In genomic region chr7:43796355-43796754, GRCm38 (mm10) we compare ENCODE assay signal across 9 mouse cellular contexts. TPM values are rescaled to one million over a fixed set of nuclear protein-coding genes. Genes with fewer than 3 reads are reported as not detected.
A peak's percentile ranks its signal among the peaks of the same experiment; 100 is the strongest.
DNase-seq lines count a peak whose midpoint lies in the region; ATAC-seq lines count a peak whose summit lies in the region.
"Had no signal": no experiment of that assay in that cellular context is flagged by ENCODE, and none has a peak within 500 bp of the region (broad histone marks: within the 10 kb centered on the region; RNA-seq: fewer than 3 reads in every experiment).

No protein-coding gene starts in this region.

- peak overlapping the region; percentile 90 for H3K4me2 ChIP-seq in kidney, embryonic 15.5 days
- H3K4me2 ChIP-seq in embryonic facial prominence, embryonic 11.5 days (ENCODE audit: low read depth, low read length), result peak overlapping the region; percentile 61
- H3K4me2 ChIP-seq in hindbrain, embryonic 15.5 days, result peak overlapping the region; percentile 76
- H3K4me2 ChIP-seq in midbrain, embryonic 14.5 days (ENCODE audit: low read length), result peak overlapping the region; percentile 75

- no peak overlapping the region for H3K27ac ChIP-seq in kidney, embryonic 15.5 days
- no peak overlapping the region for H3K27ac ChIP-seq in embryonic facial prominence, embryonic 11.5 days (replicated peaks; ENCODE audit: low read depth, low read length)
- no peak overlapping the region for H3K27ac ChIP-seq in hindbrain, embryonic 15.5 days (replicated peaks)
- H3K27ac ChIP-seq in midbrain, embryonic 14.5 days (replicated peaks; ENCODE audit: low read depth, low read length), result no peak overlapping the region

- DNase-seq in kidney, adult 11 months, result no peak
- no peak for DNase-seq in embryonic facial prominence, embryonic 11.5 days (ENCODE audit: low spot score)
- DNase-seq in midbrain, embryonic 14.5 days, result peak; percentile 13
- no peak for DNase-seq in urinary bladder, postnatal 36 days (ENCODE audit: low spot score in 2 of 2)
- no peak for DNase-seq in ovary, postnatal 10 days (ENCODE audit: low spot score)

- H3K4me3 ChIP-seq in kidney, embryonic 15.5 days (replicated peaks), result peak overlapping the region; percentile 60
- H3K4me3 ChIP-seq in embryonic facial prominence, embryonic 11.5 days (ENCODE audit: low read depth, low read length), result peak overlapping the region; percentile 42
- H3K4me3 ChIP-seq in hindbrain, embryonic 15.5 days, result peak overlapping the region; percentile 47
- H3K4me3 ChIP-seq in midbrain, embryonic 14.5 days (replicated peaks; ENCODE audit: low read depth, low read length), result peak overlapping the region; percentile 43

- H3K9ac ChIP-seq in kidney, embryonic 15.5 days, result peak overlapping the region; percentile 46; the same call in 1 of the 2 replicates
- no peak overlapping the region for H3K9ac ChIP-seq in embryonic facial prominence, embryonic 11.5 days (replicated peaks; ENCODE audit: low read length)
- H3K9ac ChIP-seq in hindbrain, embryonic 15.5 days, result peak overlapping the region; percentile 36; the same call in 1 of the 2 replicates
- peak overlapping the region; percentile 50; the same call in 1 of the 2 replicates for H3K9ac ChIP-seq in midbrain, embryonic 14.5 days (replicated peaks; ENCODE audit: low read length)

- 5% methylated on average over 8 of the region's 8 CpGs for WGBS in kidney, embryonic 15.5 days
- WGBS in embryonic facial prominence, embryonic 11.5 days, result 9% methylated on average over 8 of the region's 8 CpGs
- 7% methylated on average over 8 of the region's 8 CpGs for WGBS in hindbrain, embryonic 15.5 days
- WGBS in midbrain, embryonic 14.5 days, result 6% methylated on average over 8 of the region's 8 CpGs

- H3K9me3 ChIP-seq in kidney, embryonic 15.5 days (replicated peaks), result no peaks in the 10 kb centered on the region
- no peaks in the 10 kb centered on the region for H3K9me3 ChIP-seq in embryonic facial prominence, embryonic 11.5 days (replicated peaks; ENCODE audit: control insufficient read depth, low read length)
- no peaks in the 10 kb centered on the region for H3K9me3 ChIP-seq in hindbrain, embryonic 15.5 days
- no peaks in the 10 kb centered on the region for H3K9me3 ChIP-seq in midbrain, embryonic 14.5 days (ENCODE audit: control insufficient read depth, low read length)

- H3K36me3 ChIP-seq in kidney, embryonic 15.5 days, result no peaks in the 10 kb centered on the region
- H3K36me3 ChIP-seq in embryonic facial prominence, embryonic 11.5 days (replicated peaks; ENCODE audit: control insufficient read depth, insufficient read depth, low read depth, low read length), result no peaks in the 10 kb centered on the region
- no peaks in the 10 kb centered on the region for H3K36me3 ChIP-seq in hindbrain, embryonic 15.5 days
- no peaks in the 10 kb centered on the region for H3K36me3 ChIP-seq in midbrain, embryonic 14.5 days (ENCODE audit: control insufficient read depth, insufficient read depth, low read length)

- 0 out of 2 replicates have a peak, but pooled peaks have one; percentile 3 for ATAC-seq in kidney, embryonic 15.5 days (replicated peaks; ENCODE audit: low FRiP score)
- no peak for ATAC-seq in embryonic facial prominence, embryonic 11.5 days (replicated peaks; ENCODE audit: insufficient number of reproducible peaks, low FRiP score, low TSS enrichment, low read depth)
- peak; percentile 35 for ATAC-seq in hindbrain, embryonic 15.5 days (ENCODE audit: low FRiP score, low read depth)
- no peak for ATAC-seq in midbrain, embryonic 14.5 days (ENCODE audit: low FRiP score, low TSS enrichment)
- ATAC-seq in erythroblast, adult 5-6 weeks (replicated peaks; ENCODE audit: low FRiP score, poor library complexity, severe bottlenecking), result no peak

- H3K4me1 ChIP-seq in kidney, embryonic 15.5 days, result peaks cover 23% of the 10 kb centered on the region
- H3K4me1 ChIP-seq in embryonic facial prominence, embryonic 11.5 days (ENCODE audit: control insufficient read depth, insufficient read depth, low read length), result no peaks in the 10 kb centered on the region
- peaks cover 17% of the 10 kb centered on the region for H3K4me1 ChIP-seq in hindbrain, embryonic 15.5 days (replicated peaks)
- H3K4me1 ChIP-seq in midbrain, embryonic 14.5 days (ENCODE audit: control insufficient read depth, insufficient read depth, low read length), result 0 out of 2 replicates have a peak, but pooled peaks cover 5% of the 10 kb centered on the region

- peaks cover 15% of the 10 kb centered on the region for H3K27me3 ChIP-seq in kidney, embryonic 15.5 days
- peaks cover 6% of the 10 kb centered on the region; the same call in 1 of the 2 replicates for H3K27me3 ChIP-seq in embryonic facial prominence, embryonic 11.5 days (ENCODE audit: control insufficient read depth, insufficient read depth, low read length)
- peaks cover 22% of the 10 kb centered on the region; the same call in 1 of the 2 replicates for H3K27me3 ChIP-seq in hindbrain, embryonic 15.5 days
- H3K27me3 ChIP-seq in midbrain, embryonic 14.5 days (ENCODE audit: control insufficient read depth, insufficient read depth, low read length), result peaks cover 28% of the 10 kb centered on the region

RNA-seq across cellular contexts. Expression of gene Klk8, which starts 1.0 kb away (rescaled TPM):
- 29.0 and 32.5 TPM in 2 replicates for polyA plus RNA-seq in kidney, embryonic 15.5 days (2015; fragmentation: Nextera tagmentation; extraction: Ambion mirVana)
- polyA plus RNA-seq in embryonic facial prominence, embryonic 11.5 days (2014; fragmentation: Nextera tagmentation; extraction: Ambion mirVana), result 14.4 and 19.0 TPM in 2 replicates
- polyA plus RNA-seq in hindbrain, embryonic 15.5 days (2015; fragmentation: Nextera tagmentation; extraction: Ambion mirVana), result 10.1 TPM in 2 replicates
- polyA plus RNA-seq in midbrain, embryonic 14.5 days (2014; fragmentation: Nextera tagmentation; extraction: Ambion mirVana), result 6.2 and 6.7 TPM in 2 replicates
- total RNA-seq in erythroblast, adult 5-6 weeks (2015; ENCODE audit: low replicate concordance), result 6.1 TPM in 1 of 2 replicates, not detected in the other
- 0.56 and 8.3 TPM in 2 replicates for total RNA-seq in erythroblast, adult 5-6 weeks (2017; ENCODE audit: low replicate concordance)
- total RNA-seq: MEL had no signal

RNA-seq across cellular contexts. Expression of gene Klk9, which starts 4.7 kb away (rescaled TPM):
- polyA plus RNA-seq in kidney, embryonic 15.5 days (2015; fragmentation: Nextera tagmentation; extraction: Ambion mirVana), result 0.22 and 0.23 TPM in 2 replicates
- not detected in 2 replicates for polyA plus RNA-seq in embryonic facial prominence, embryonic 11.5 days (2014; fragmentation: Nextera tagmentation; extraction: Ambion mirVana)
- 0.13 and 0.14 TPM in 2 replicates for polyA plus RNA-seq in hindbrain, embryonic 15.5 days (2015; fragmentation: Nextera tagmentation; extraction: Ambion mirVana)
- polyA plus RNA-seq in midbrain, embryonic 14.5 days (2014; fragmentation: Nextera tagmentation; extraction: Ambion mirVana), result not detected in 2 replicates
- total RNA-seq in erythroblast, adult 5-6 weeks (2015; ENCODE audit: low replicate concordance), result not detected in 2 replicates
- total RNA-seq in erythroblast, adult 5-6 weeks (2017; ENCODE audit: low replicate concordance), result not detected in 2 replicates
- total RNA-seq: MEL had no signal

RNA-seq across cellular contexts. Expression of gene Klk7, which starts 14.7 kb away (rescaled TPM):
- polyA plus RNA-seq in kidney, embryonic 15.5 days (2015; fragmentation: Nextera tagmentation; extraction: Ambion mirVana), result 0.08 TPM in 1 of 2 replicates, not detected in the other
- polyA plus RNA-seq in embryonic facial prominence, embryonic 11.5 days (2014; fragmentation: Nextera tagmentation; extraction: Ambion mirVana), result not detected in 2 replicates
- 0.13 TPM in 1 of 2 replicates, not detected in the other for polyA plus RNA-seq in hindbrain, embryonic 15.5 days (2015; fragmentation: Nextera tagmentation; extraction: Ambion mirVana)
- polyA plus RNA-seq in midbrain, embryonic 14.5 days (2014; fragmentation: Nextera tagmentation; extraction: Ambion mirVana), result not detected in 2 replicates
- total RNA-seq in erythroblast, adult 5-6 weeks (2015; ENCODE audit: low replicate concordance), result not detected in 2 replicates
- total RNA-seq in erythroblast, adult 5-6 weeks (2017; ENCODE audit: low replicate concordance), result not detected in 2 replicates
- total RNA-seq: MEL had no signal

RNA-seq across cellular contexts. Expression of gene Klk10, which starts 15.5 kb away (rescaled TPM):
- polyA plus RNA-seq in kidney, embryonic 15.5 days (2015; fragmentation: Nextera tagmentation; extraction: Ambion mirVana), result 0.58 and 2.3 TPM in 2 replicates
- 0.15 and 0.40 TPM in 2 replicates for polyA plus RNA-seq in embryonic facial prominence, embryonic 11.5 days (2014; fragmentation: Nextera tagmentation; extraction: Ambion mirVana)
- polyA plus RNA-seq in hindbrain, embryonic 15.5 days (2015; fragmentation: Nextera tagmentation; extraction: Ambion mirVana), result 0.10 and 0.30 TPM in 2 replicates
- polyA plus RNA-seq in midbrain, embryonic 14.5 days (2014; fragmentation: Nextera tagmentation; extraction: Ambion mirVana), result not detected in 2 replicates
- not detected in 2 replicates for total RNA-seq in erythroblast, adult 5-6 weeks (2015; ENCODE audit: low replicate concordance)
- not detected in 2 replicates for total RNA-seq in erythroblast, adult 5-6 weeks (2017; ENCODE audit: low replicate concordance)
- total RNA-seq: MEL had no signal

RNA-seq across cellular contexts. Expression of gene Klk11, which starts 22.0 kb away (rescaled TPM):
- 0.14 and 1.0 TPM in 2 replicates for polyA plus RNA-seq in kidney, embryonic 15.5 days (2015; fragmentation: Nextera tagmentation; extraction: Ambion mirVana)
- polyA plus RNA-seq in embryonic facial prominence, embryonic 11.5 days (2014; fragmentation: Nextera tagmentation; extraction: Ambion mirVana), result not detected in 2 replicates
- polyA plus RNA-seq in hindbrain, embryonic 15.5 days (2015; fragmentation: Nextera tagmentation; extraction: Ambion mirVana), result 0.22 and 0.27 TPM in 2 replicates
- polyA plus RNA-seq in midbrain, embryonic 14.5 days (2014; fragmentation: Nextera tagmentation; extraction: Ambion mirVana), result not detected in 2 replicates
- total RNA-seq in erythroblast, adult 5-6 weeks (2015; ENCODE audit: low replicate concordance), result not detected in 2 replicates
- not detected in 2 replicates for total RNA-seq in erythroblast, adult 5-6 weeks (2017; ENCODE audit: low replicate concordance)
- total RNA-seq: MEL had no signal

Comparison
In these comparisons a context has a peak if more than half of its experiments do, and no peak if none do; other contexts are left out.
1. ATAC-seq: peak in kidney, embryonic 15.5 days (single experiment) and hindbrain, embryonic 15.5 days (single experiment); none in embryonic facial prominence, embryonic 11.5 days (single experiment), midbrain, embryonic 14.5 days (single experiment) and erythroblast, adult 5-6 weeks (single experiment).
2. Peak in every context shown above with its lines, with median percentiles within 50 percentile points of each other: H3K4me2 ChIP-seq and H3K4me3 ChIP-seq.